Mouse (Mus musculus) B cell, adult 2 months (primary cell): ENCODE measurements around the gene A530016L24Rik.

Experiments
- DNase-seq, 2 experiments: peaks; one replicate each; pipeline ENCODE4 v3.0.0; 2022

Gene A530016L24Rik

GRCm38 (mm10) chr12:112489134-112489533 lies at the start of gene A530016L24Rik:
TSS of gene A530016L24Rik (plus strand) at chr12:112489448.
- DNase-seq, result no peak

GRCm38 (mm10) chr12:112439993-112440392 lies 49.3 kb upstream of the A530016L24Rik start:
- DNase-seq, result no peak

GRCm38 (mm10) chr12:112449144-112449827 lies 40.0 kb upstream of the A530016L24Rik start:
- DNase-seq, result no peak

- no peak for DNase-seq
Measured at GRCm38 (mm10) chr12:112449828-112450180, 39.4 kb upstream of the A530016L24Rik start.

- no peak for DNase-seq
Measured at GRCm38 (mm10) chr12:112450883-112451282, 38.4 kb upstream of the A530016L24Rik start.

GRCm38 (mm10) chr12:112451381-112451780 lies 37.9 kb upstream of the A530016L24Rik start:
- DNase-seq, result no peak

- DNase-seq, result no peak
Measured at GRCm38 (mm10) chr12:112451826-112452225, 37.4 kb upstream of the A530016L24Rik start.

- DNase-seq, result no peak
Measured at GRCm38 (mm10) chr12:112456144-112456713, 33.0 kb upstream of the A530016L24Rik start.

- DNase-seq, result no peak
Measured at GRCm38 (mm10) chr12:112457839-112458238, 31.4 kb upstream of the A530016L24Rik start.

- no peak for DNase-seq
Measured at GRCm38 (mm10) chr12:112462423-112462822, 26.8 kb upstream of the A530016L24Rik start.

- no peak for DNase-seq
Measured at GRCm38 (mm10) chr12:112463209-112463608, 26.0 kb upstream of the A530016L24Rik start.

- no peak for DNase-seq
Measured at GRCm38 (mm10) chr12:112463750-112464444, 25.4 kb upstream of the A530016L24Rik start.

- no peak for DNase-seq
Measured at GRCm38 (mm10) chr12:112464516-112464915, 24.7 kb upstream of the A530016L24Rik start.

- no peak for DNase-seq
Measured at GRCm38 (mm10) chr12:112465928-112466327, 23.3 kb upstream of the A530016L24Rik start.

GRCm38 (mm10) chr12:112467387-112467786 lies 21.9 kb upstream of the A530016L24Rik start:
- DNase-seq, result no peak

GRCm38 (mm10) chr12:112469393-112469792 lies 19.9 kb upstream of the A530016L24Rik start:
- DNase-seq, result no peak

- no peak for DNase-seq
Measured at GRCm38 (mm10) chr12:112470216-112470615, 19.0 kb upstream of the A530016L24Rik start.

GRCm38 (mm10) chr12:112473777-112474176 lies 15.5 kb upstream of the A530016L24Rik start:
- peak; percentile 61 to 64 for DNase-seq

GRCm38 (mm10) chr12:112489535-112489934 lies 287 bp downstream of the A530016L24Rik start:
- DNase-seq, result no peak

GRCm38 (mm10) chr12:112490444-112490939 lies 1.2 kb downstream of the A530016L24Rik start:
- DNase-seq, result no peak

GRCm38 (mm10) chr12:112496136-112496535 lies 6.9 kb downstream of the A530016L24Rik start:
- DNase-seq, result no peak

GRCm38 (mm10) chr12:112497731-112498130 lies 8.5 kb downstream of the A530016L24Rik start:
- DNase-seq, result no peak

- DNase-seq, result no peak
Measured at GRCm38 (mm10) chr12:112498683-112499082, 9.4 kb downstream of the A530016L24Rik start.
